Mouse (Mus musculus) lung, postnatal 0 days (tissue): ENCODE data around the gene Igfbp5.

Source experiments
- CTCF ChIP-seq: IDR thresholded peaks from 2 replicates; pipeline ENCODE4 v1.5.1; 2016; ENCODE audit warnings: antibody characterized with exemption, mild to moderate bottlenecking
- EP300 ChIP-seq: IDR thresholded peaks from 2 replicates; pipeline ENCODE4 v1.6.1; 2016; ENCODE audit warnings: antibody characterized with exemption, mild to moderate bottlenecking, control low read depth

- no peak for TF ChIP-seq CTCF
- no peak for TF ChIP-seq EP300
These were observed 13.0 kb downstream of the Igfbp5 start for GRCm38 (mm10) chr1:72861702-72862101.
